Mouse (Mus musculus): ENCODE measurements at regions not wholly inside any gene's neighbourhood (a gene's known extent, or its start where the extent isn't known, plus 50 kb on each side); places are given as distances from the start of the nearest gene placed in this dataset.
"Not testable (repeated sequence)": the region's sequence is repeated elsewhere in the genome, so short reads cannot be mapped to it uniquely, and the experiment has no call there.

DNA sequence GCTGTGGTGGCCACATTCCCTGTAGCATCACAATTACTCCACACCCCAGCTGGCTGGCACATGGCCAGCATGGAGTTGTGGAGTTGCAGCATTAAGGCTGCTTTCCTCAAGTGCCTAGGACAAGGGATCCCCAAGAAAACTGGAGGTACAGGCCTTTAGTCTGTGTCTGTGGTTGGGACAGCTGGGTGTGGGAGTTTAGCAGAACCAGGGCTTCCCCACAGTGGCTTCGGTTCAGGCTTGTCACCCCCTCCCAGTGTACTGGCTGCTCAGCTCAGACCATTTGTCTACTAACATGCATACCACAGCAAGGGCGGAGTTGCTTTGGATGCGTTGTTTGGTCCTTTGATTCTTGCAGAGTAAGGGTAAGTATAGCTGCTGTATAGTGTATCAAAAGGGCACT is 79.1 kb upstream of the Neurl1b start:
- no peak for ATAC-seq (ENCODE audit: low FRiP score, low TSS enrichment)
- 64% methylated on average over 3 of the region's 3 CpGs for WGBS
- H3K36me3 ChIP-seq (ENCODE audit: insufficient read depth, low read length): no peaks in the 10 kb centered on the region

DNA sequence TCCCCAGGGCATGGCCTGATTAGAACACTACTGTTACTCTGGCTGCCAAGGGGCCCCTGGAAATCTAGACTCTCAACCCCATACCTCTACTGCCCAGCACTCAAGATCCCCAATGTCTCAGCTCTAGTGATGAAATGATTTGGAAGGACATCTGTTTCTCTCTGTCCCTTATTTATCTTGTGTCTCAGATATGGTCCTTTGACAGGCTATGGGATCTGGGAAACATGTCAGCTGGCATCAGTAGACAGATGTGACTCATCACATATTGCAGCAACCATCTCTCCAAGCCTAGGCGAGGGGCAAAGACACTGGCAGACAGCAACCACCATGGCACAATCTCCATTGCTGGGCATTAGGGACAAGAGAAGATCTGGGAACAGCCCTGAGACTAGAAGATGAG is 78.6 kb upstream of the Neurl1b start:
- no peaks in the 10 kb centered on the region for H3K4me1 ChIP-seq (ENCODE audit: insufficient read depth, low read length)
- H3K36me3 ChIP-seq (ENCODE audit: insufficient read depth, low read length): no peaks in the 10 kb centered on the region
- no peak overlapping the region for H3K4me2 ChIP-seq (replicated peaks; ENCODE audit: low read depth, low read length)
- ATAC-seq (ENCODE audit: low FRiP score, low TSS enrichment): no peak
- H3K4me3 ChIP-seq (ENCODE audit: low read length): no peak overlapping the region
- H3K27ac ChIP-seq (ENCODE audit: low read length): no peak overlapping the region
- no peaks in the 10 kb centered on the region for H3K9me3 ChIP-seq (ENCODE audit: low read length)
- 90% methylated on average over 1 of the region's 1 CpGs for WGBS
- no peaks in the 10 kb centered on the region for H3K27me3 ChIP-seq (ENCODE audit: insufficient read depth, low read length)
- H3K9ac ChIP-seq (replicated peaks; ENCODE audit: low read length): no peak overlapping the region

More for the DNA sequence above, 79.1 kb upstream of the Neurl1b start:
- H3K9ac ChIP-seq (replicated peaks; ENCODE audit: low read length): no peak overlapping the region
- H3K4me2 ChIP-seq (replicated peaks; ENCODE audit: low read depth, low read length): no peak overlapping the region
- no peaks in the 10 kb centered on the region for H3K4me1 ChIP-seq (ENCODE audit: insufficient read depth, low read length)
- H3K27me3 ChIP-seq (ENCODE audit: insufficient read depth, low read length): no peaks in the 10 kb centered on the region
- H3K27ac ChIP-seq (ENCODE audit: low read length): no peak overlapping the region
- H3K4me3 ChIP-seq (ENCODE audit: low read length): no peak overlapping the region
- H3K9me3 ChIP-seq (ENCODE audit: low read length): no peaks in the 10 kb centered on the region

DNA sequence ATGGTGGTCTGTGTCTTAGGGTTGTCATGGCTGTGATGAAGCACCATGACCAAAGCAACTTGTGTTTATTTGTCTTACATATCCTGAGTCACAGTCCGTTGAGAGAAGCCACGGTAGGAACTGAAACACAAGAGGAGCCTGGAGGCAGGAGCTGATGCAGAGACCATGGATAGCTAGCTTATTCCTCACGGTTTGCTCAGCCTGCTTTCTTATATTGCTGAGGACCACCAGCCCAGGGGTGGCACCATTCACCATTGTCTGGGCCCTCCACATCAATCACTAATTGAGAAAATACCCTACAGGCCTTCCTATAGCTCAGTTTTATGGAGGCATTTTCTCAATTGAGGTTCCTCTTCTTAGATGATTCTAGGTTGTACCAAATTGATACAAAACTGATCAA is 77.5 kb upstream of the Neurl1b start:
- Histone ChIP-seq H3K27me3 (ENCODE audit: insufficient read depth, low read length) (no peaks in the 10 kb centered on the region), H3K9ac (replicated peaks; ENCODE audit: low read length) (no peak overlapping the region), H3K36me3 (ENCODE audit: insufficient read depth, low read length) (no peaks in the 10 kb centered on the region), H3K4me3 (ENCODE audit: low read length) (no peak overlapping the region), H3K9me3 (ENCODE audit: low read length) (no peaks in the 10 kb centered on the region), H3K4me1 (ENCODE audit: insufficient read depth, low read length) (no peaks in the 10 kb centered on the region), H3K27ac (ENCODE audit: low read length) (no peak overlapping the region), H3K4me2 (replicated peaks; ENCODE audit: low read depth, low read length) (no peak overlapping the region)
- WGBS: 76% methylated on average over 3 of the region's 3 CpGs
- no peak for ATAC-seq (ENCODE audit: low FRiP score, low TSS enrichment)

DNA sequence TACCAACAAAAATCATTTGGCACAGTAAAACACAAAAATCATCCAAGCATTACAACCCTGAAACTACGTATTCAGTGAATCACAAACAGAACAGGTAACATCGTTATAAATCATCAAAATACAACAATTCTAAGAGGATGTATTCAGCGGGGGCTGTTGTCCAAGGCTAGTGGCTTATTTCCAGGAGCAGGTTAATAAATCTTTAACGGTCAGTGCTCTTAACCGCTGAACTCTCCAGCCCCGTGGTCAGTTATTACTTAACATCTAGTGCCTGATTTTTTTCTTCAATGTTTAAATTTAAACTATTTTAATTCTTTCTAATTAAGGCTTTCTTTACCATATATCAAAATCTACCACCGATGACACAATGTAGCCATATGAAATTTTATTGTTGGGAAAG is 69.2 kb upstream of the Neurl1b start:
- not testable (repeated sequence) for H3K36me3 ChIP-seq (ENCODE audit: insufficient read depth, low read length); H3K4me3 ChIP-seq (ENCODE audit: low read length); ATAC-seq (ENCODE audit: low FRiP score, low TSS enrichment); H3K9me3 ChIP-seq (ENCODE audit: low read length); H3K27me3 ChIP-seq (ENCODE audit: insufficient read depth, low read length); H3K9ac ChIP-seq (replicated peaks; ENCODE audit: low read length); H3K27ac ChIP-seq (ENCODE audit: low read length); H3K4me1 ChIP-seq (ENCODE audit: insufficient read depth, low read length); H3K4me2 ChIP-seq (replicated peaks; ENCODE audit: low read depth, low read length)
- 40% methylated on average over 7 of the region's 7 CpGs for WGBS

DNA sequence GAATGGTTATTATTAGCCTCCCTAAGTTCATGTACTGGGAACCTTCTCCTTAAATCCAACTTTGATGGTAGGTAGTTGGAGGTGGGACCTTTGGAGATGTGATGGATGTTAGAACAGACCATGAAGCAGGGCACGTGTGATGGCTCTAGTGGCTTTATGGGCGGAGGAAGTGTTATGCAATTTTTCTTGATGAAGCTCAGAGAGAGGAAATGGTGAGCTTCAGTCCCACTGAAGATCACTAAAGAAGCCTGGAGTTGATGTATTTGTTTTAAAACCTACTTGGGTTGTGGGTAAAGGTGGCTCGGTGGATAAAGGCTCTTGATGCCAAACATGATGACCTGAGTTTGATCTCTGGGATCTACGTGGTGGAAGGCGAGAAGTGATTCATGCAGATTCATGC is 66.5 kb upstream of the Neurl1b start:
- H3K9me3 ChIP-seq (ENCODE audit: low read length): no peaks in the 10 kb centered on the region
- H3K27me3 ChIP-seq (ENCODE audit: insufficient read depth, low read length): no peaks in the 10 kb centered on the region
- no peak overlapping the region for H3K27ac ChIP-seq (ENCODE audit: low read length)
- no peak overlapping the region for H3K4me2 ChIP-seq (replicated peaks; ENCODE audit: low read depth, low read length)
- no peak for ATAC-seq (ENCODE audit: low FRiP score, low TSS enrichment)
- H3K36me3 ChIP-seq (ENCODE audit: insufficient read depth, low read length): no peaks in the 10 kb centered on the region
- no peak overlapping the region for H3K4me3 ChIP-seq (ENCODE audit: low read length)
- no peak overlapping the region for H3K9ac ChIP-seq (replicated peaks; ENCODE audit: low read length)
- peaks cover 13% of the 10 kb centered on the region for H3K4me1 ChIP-seq (ENCODE audit: insufficient read depth, low read length)
- 87% methylated on average over 5 of the region's 5 CpGs for WGBS

DNA sequence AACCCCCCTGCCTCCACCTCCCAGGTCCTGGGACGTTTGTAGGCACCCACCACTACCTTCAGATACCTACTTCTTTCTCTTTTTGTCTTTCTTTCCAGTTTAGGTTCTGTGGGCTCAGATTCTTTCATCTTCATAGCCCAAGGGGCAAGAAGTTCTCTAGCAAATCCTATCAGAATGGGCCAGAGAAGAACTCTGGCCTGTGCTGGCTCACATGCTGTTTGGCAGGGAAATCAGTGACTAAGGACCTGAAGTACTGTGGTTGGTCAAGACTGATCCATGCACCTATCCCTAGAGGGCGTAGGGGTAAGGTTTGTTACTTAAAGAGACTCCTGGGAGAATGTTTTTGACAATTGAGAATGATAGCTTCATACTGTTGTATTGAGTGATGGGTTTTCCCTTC is 64.9 kb upstream of the Neurl1b start:
- H3K27ac ChIP-seq (ENCODE audit: low read length): no peak overlapping the region
- peaks cover 9% of the 10 kb centered on the region for H3K4me1 ChIP-seq (ENCODE audit: insufficient read depth, low read length)
- no peak overlapping the region for H3K4me3 ChIP-seq (ENCODE audit: low read length)
- no peaks in the 10 kb centered on the region for H3K27me3 ChIP-seq (ENCODE audit: insufficient read depth, low read length)
- H3K9me3 ChIP-seq (ENCODE audit: low read length): no peaks in the 10 kb centered on the region
- H3K36me3 ChIP-seq (ENCODE audit: insufficient read depth, low read length): no peaks in the 10 kb centered on the region
- no peak overlapping the region for H3K4me2 ChIP-seq (replicated peaks; ENCODE audit: low read depth, low read length)
- 53% methylated on average over 2 of the region's 2 CpGs for WGBS
- H3K9ac ChIP-seq (replicated peaks; ENCODE audit: low read length): no peak overlapping the region
- no peak for ATAC-seq (ENCODE audit: low FRiP score, low TSS enrichment)

DNA sequence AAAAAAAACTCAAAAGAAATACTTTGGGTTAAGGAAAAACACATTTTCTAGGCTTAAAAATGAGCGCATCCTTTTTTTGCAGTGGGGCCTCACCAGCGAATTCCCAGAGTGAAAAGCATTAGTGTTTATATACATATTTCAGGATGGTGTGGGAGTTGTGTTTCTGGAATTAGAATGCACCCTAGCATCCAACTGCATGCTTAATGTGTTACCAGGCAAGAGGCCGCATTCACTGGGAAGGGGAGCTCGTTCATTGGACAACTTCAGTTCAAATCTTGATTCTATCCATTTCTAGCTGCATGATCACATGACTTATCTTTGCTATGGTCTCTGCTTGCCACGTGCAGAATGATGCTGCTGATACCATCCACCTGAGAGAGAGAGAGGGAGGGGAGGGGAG is 64.4 kb upstream of the Neurl1b start:
- H3K36me3 ChIP-seq (ENCODE audit: insufficient read depth, low read length): no peaks in the 10 kb centered on the region
- H3K9me3 ChIP-seq (ENCODE audit: low read length): no peaks in the 10 kb centered on the region
- WGBS: 80% methylated on average over 5 of the region's 5 CpGs
- no peak for ATAC-seq (ENCODE audit: low FRiP score, low TSS enrichment)
- H3K9ac ChIP-seq (replicated peaks; ENCODE audit: low read length): no peak overlapping the region
- H3K4me3 ChIP-seq (ENCODE audit: low read length): no peak overlapping the region
- H3K4me1 ChIP-seq (ENCODE audit: insufficient read depth, low read length): peaks cover 9% of the 10 kb centered on the region
- H3K27ac ChIP-seq (ENCODE audit: low read length): no peak overlapping the region
- no peak overlapping the region for H3K4me2 ChIP-seq (replicated peaks; ENCODE audit: low read depth, low read length)
- no peaks in the 10 kb centered on the region for H3K27me3 ChIP-seq (ENCODE audit: insufficient read depth, low read length)

DNA sequence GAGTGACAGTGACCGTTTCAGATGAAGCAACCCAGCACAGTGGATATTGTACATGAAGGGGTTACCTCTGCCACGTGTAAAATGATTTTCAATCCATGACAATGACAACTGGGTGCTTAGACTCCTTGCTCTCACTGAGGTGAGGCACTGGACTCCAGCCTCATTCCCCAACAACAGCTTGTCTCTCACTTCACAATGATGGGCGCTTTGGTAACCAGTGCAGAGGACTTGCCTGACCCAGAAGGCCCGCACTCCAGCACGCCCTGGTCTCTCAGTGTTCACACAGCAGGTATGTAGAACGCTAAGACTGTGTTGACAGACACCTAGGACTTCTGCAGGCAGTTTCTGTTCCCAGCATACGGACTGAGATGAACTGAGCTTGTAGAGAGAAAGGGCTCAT is 62.6 kb upstream of the Neurl1b start:
- H3K27me3 ChIP-seq (ENCODE audit: insufficient read depth, low read length): no peaks in the 10 kb centered on the region
- no peak for ATAC-seq (ENCODE audit: low FRiP score, low TSS enrichment)
- H3K4me3 ChIP-seq (ENCODE audit: low read length): no peak overlapping the region
- 81% methylated on average over 7 of the region's 7 CpGs for WGBS
- peaks cover 5% of the 10 kb centered on the region for H3K4me1 ChIP-seq (ENCODE audit: insufficient read depth, low read length)
- H3K36me3 ChIP-seq (ENCODE audit: insufficient read depth, low read length): no peaks in the 10 kb centered on the region
- no peak overlapping the region for H3K4me2 ChIP-seq (replicated peaks; ENCODE audit: low read depth, low read length)
- H3K9ac ChIP-seq (replicated peaks; ENCODE audit: low read length): no peak overlapping the region
- H3K27ac ChIP-seq (ENCODE audit: low read length): no peak overlapping the region
- no peaks in the 10 kb centered on the region for H3K9me3 ChIP-seq (ENCODE audit: low read length)

DNA sequence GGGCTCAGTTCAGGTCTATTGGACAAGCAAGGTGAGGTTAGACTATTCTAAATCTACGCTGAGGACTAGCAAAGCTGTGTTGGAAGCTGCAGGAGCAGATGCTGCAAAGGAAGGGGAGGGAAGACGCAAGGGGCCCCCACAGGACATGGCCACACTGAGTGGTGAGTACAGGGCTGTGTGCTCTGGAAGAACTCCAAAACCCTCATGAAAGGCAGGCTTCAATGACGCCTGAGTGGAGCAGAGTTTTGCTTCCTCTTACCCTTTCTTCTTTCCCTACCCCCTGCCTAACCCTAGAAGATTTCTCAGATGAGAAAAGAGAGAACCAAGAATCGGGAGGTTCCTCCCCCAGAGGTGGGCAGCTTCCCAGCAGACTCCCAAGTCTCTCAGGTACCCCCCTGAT is 61.9 kb upstream of the Neurl1b start:
- H3K4me3 ChIP-seq (ENCODE audit: low read length): no peak overlapping the region
- H3K27ac ChIP-seq (ENCODE audit: low read length): no peak overlapping the region
- no peaks in the 10 kb centered on the region for H3K9me3 ChIP-seq (ENCODE audit: low read length)
- no peaks in the 10 kb centered on the region for H3K27me3 ChIP-seq (ENCODE audit: insufficient read depth, low read length)
- ATAC-seq (ENCODE audit: low FRiP score, low TSS enrichment): no peak
- no peak overlapping the region for H3K4me2 ChIP-seq (replicated peaks; ENCODE audit: low read depth, low read length)
- no peak overlapping the region for H3K9ac ChIP-seq (replicated peaks; ENCODE audit: low read length)
- no peaks in the 10 kb centered on the region for H3K36me3 ChIP-seq (ENCODE audit: insufficient read depth, low read length)
- H3K4me1 ChIP-seq (ENCODE audit: insufficient read depth, low read length): peaks cover 5% of the 10 kb centered on the region
- WGBS: 57% methylated on average over 4 of the region's 4 CpGs

DNA sequence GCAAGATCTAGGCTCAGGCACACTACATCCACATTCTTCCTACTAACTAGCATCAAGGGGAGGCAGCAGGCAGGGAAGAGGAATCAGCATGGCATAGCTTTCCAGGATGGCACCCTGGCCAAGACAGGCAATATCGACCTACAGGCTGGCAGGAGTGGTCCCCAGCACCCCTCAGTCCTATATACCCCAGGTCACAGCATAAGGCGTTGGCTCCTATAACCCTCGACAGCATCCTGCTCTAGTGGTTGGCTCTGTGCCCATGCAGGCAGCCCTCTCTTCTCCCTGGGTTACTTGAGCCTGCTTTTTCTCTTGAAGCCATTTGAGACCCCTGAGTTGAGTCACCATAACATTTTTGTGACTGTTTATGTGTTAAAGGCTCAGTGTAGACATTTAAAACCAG is 60.2 kb upstream of the Neurl1b start:
- Histone ChIP-seq H3K9ac (replicated peaks; ENCODE audit: low read length) (no peak overlapping the region), H3K4me1 (ENCODE audit: insufficient read depth, low read length) (peaks cover 5% of the 10 kb centered on the region), H3K36me3 (ENCODE audit: insufficient read depth, low read length) (no peaks in the 10 kb centered on the region), H3K4me2 (replicated peaks; ENCODE audit: low read depth, low read length) (no peak overlapping the region), H3K27me3 (ENCODE audit: insufficient read depth, low read length) (no peaks in the 10 kb centered on the region), H3K4me3 (ENCODE audit: low read length) (no peak overlapping the region), H3K27ac (ENCODE audit: low read length) (no peak overlapping the region), H3K9me3 (ENCODE audit: low read length) (no peaks in the 10 kb centered on the region)
- no peak for ATAC-seq (ENCODE audit: low FRiP score, low TSS enrichment)
- 61% methylated on average over 3 of the region's 3 CpGs for WGBS

DNA sequence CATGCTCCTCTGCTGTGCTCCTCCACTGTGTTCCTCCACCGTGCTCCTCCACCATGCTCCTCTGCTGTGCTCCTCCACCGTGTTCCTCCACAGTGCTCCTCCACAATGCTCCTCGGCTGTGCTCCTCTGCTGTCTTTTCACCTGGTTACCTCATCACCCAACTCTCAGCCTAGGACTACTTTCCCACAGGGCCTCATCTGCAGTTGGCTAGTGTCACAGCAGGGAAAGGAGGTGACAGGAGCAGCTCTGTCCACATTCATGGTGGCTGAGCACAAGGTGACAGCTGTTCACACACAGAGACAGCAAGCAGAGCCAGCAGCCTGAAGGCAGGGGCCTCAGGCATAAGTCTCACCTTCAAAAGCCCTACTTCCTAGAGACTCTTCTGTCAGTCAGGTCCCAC is 59.3 kb upstream of the Neurl1b start:
- Histone ChIP-seq H3K4me3 (ENCODE audit: low read length) (no peak overlapping the region), H3K9me3 (ENCODE audit: low read length) (no peaks in the 10 kb centered on the region), H3K36me3 (ENCODE audit: insufficient read depth, low read length) (no peaks in the 10 kb centered on the region), H3K9ac (replicated peaks; ENCODE audit: low read length) (no peak overlapping the region), H3K27me3 (ENCODE audit: insufficient read depth, low read length) (no peaks in the 10 kb centered on the region), H3K4me2 (replicated peaks; ENCODE audit: low read depth, low read length) (no peak overlapping the region), H3K4me1 (ENCODE audit: insufficient read depth, low read length) (peaks cover 10% of the 10 kb centered on the region), H3K27ac (ENCODE audit: low read length) (no peak overlapping the region)
- 90% methylated on average over 3 of the region's 3 CpGs for WGBS
- ATAC-seq (ENCODE audit: low FRiP score, low TSS enrichment): no peak

All from kidney, embryonic 16.5 days (tissue).